Mouse (Mus musculus): ENCODE measurements at regions not wholly inside any gene's neighbourhood (a gene's known extent, or its start where the extent isn't known, plus 50 kb on each side); places are given as distances from the start of the nearest gene placed in this dataset.

DNA sequence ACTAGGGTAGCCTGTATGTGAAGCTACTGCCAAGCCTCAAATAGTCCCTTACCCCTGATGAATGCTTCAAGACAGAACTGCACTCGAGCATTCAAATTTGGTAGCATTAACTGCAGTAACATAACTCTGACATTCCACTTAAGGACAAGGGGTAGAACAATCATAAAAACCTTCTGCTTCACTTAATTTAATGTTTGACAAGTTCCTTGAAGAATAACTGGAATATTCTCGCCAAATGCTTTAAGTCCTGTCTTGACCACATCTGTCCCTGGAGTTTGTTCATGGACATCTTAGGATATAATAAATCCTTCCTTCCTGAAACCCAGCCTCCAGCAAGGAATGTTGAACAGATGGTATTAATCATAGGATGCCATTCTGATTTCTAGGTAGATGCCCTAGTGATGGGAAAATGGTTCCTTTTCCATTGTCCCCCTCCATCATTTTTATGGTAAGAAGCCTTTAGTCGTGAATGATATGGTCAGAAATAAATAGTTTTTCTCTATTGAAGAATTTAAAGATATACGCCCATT lies 154.7 kb upstream of the Gm15217 start:
- in situ Hi-C loops (cut with MboI; ENCODE audit: low sequenced_read_pairs in 2 of 2, unreplicated experiment in 2 of 2), result no loop called here

DNA sequence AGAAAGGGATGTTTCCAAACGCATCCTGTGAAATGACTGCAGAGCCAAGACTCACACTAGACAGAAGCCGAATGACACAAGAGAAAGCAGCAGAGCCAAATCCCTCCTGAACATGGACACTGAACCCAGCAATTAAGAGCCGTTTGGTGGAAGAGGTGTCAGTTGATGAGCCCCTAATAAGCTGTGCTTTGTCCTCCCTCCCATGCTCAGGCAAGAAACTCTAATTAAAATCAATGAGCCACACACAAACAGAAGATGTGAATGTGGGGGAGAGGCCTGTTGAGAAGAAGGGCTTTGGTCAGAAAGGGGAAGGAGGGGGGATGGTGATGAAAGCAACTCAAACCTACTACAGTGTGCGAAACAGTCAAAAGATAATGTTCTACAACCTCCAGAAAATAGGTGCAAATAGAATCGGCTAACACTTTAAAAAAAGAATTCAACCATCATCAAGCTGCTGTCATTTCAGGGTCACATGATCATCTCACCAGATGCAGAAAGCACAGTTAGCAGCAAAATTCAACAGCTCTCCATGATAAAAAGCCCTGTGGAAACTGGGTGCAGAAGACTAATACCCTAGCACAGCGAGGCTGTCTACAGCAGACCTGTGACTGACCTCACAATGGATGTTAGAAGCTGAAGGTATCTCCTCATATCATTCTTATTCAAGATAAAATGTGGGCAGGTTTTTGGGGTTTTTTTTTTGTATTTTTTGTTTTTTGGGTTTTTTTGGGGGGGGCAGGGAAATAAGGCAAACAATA lies 153.2 kb upstream of the Gm15217 start:
- in situ Hi-C loops (cut with MboI; ENCODE audit: low sequenced_read_pairs in 2 of 2, unreplicated experiment in 2 of 2), result no loop called here
- DNase-seq (ENCODE audit: low read depth, low spot score), result no peak
- H3K9me3 ChIP-seq (ENCODE audit: control insufficient read depth, insufficient read depth, low read depth, low read length), result no peaks in the 10 kb centered on the region
- H3K4me3 ChIP-seq (ENCODE audit: insufficient read depth in 1 of 2, low read depth in 1 of 2, low read length in 2 of 2, poor library complexity in 1 of 2, severe bottlenecking in 1 of 2), result no peak overlapping the region
- H3K4me1 ChIP-seq (ENCODE audit: control insufficient read depth in 2 of 2, insufficient read depth in 2 of 2, low read length in 2 of 2, poor library complexity in 1 of 2), result peaks cover 0 to 3% of the 10 kb centered on the region in 2 experiments; a peak in 1 of 4 replicates
- no peak overlapping the region for H3K9ac ChIP-seq (ENCODE audit: insufficient read depth, low read depth, low read length, poor library complexity, severe bottlenecking)
- no peak for TF ChIP-seq CHD2 (IDR thresholded peaks at IDR 0.05; ENCODE audit: low read depth, low read length)
- H3K36me3 ChIP-seq (ENCODE audit: control insufficient read depth, insufficient read depth, low read length, poor library complexity, severe bottlenecking), result no peaks in the 10 kb centered on the region
- no peak overlapping the region for H3K27ac ChIP-seq (ENCODE audit: insufficient read depth, low read depth, low read length, poor library complexity, severe bottlenecking)

More for the DNA sequence above, 154.7 kb upstream of the Gm15217 start:
- TF ChIP-seq HCFC1 (IDR thresholded peaks at IDR 0.05; ENCODE audit: borderline replicate concordance, insufficient read depth, low read length) (no peak), ZNF384 (IDR thresholded peaks at IDR 0.05; ENCODE audit: low read depth, low read length) (no peak), CHD2 (IDR thresholded peaks at IDR 0.05; ENCODE audit: low read depth, low read length) (no peak), MAFK (IDR thresholded peaks at IDR 0.05; ENCODE audit: insufficient read depth, low read depth, low read length) (no peak), ZC3H11A (IDR thresholded peaks at IDR 0.05; ENCODE audit: borderline replicate concordance, low read depth, low read length) (no peak)
- no peak overlapping the region for H3K27ac ChIP-seq (ENCODE audit: insufficient read depth, low read depth, low read length, poor library complexity, severe bottlenecking)
- no peak overlapping the region for H3K9ac ChIP-seq (ENCODE audit: insufficient read depth, low read depth, low read length, poor library complexity, severe bottlenecking)
- H3K36me3 ChIP-seq (ENCODE audit: control insufficient read depth, insufficient read depth, low read length, poor library complexity, severe bottlenecking), result no peaks in the 10 kb centered on the region
- H3K4me3 ChIP-seq (ENCODE audit: insufficient read depth in 1 of 2, low read depth in 1 of 2, low read length in 2 of 2, poor library complexity in 1 of 2, severe bottlenecking in 1 of 2), result no peak overlapping the region
- H3K9me3 ChIP-seq (ENCODE audit: control insufficient read depth, insufficient read depth, low read depth, low read length), result no peaks in the 10 kb centered on the region
- DNase-seq (ENCODE audit: low read depth, low spot score), result no peak
- H3K4me1 ChIP-seq (ENCODE audit: control insufficient read depth in 2 of 2, insufficient read depth in 2 of 2, low read length in 2 of 2, poor library complexity in 1 of 2), result peaks cover 0 to 3% of the 10 kb centered on the region in 2 experiments; a peak in 1 of 4 replicates

DNA sequence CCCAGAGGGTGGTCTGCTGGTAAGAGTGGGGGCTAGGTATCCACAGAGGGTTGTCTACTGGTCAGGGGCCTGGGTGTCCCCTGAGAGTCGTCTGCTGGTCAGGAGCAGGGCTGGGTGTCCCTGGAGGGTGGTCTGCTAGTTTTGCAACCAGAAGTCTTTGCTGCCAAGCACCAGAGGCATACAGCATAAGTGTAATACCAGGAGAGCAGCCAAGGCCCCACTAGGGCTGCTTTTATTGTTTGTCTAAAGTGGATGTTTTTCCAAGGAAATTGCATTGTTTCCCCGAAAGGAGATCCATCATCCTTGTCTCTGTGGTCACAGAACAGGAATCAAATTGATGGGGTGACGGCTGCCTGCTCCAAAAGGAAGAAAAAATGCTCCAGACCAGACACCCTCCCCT lies 145.2 kb upstream of the Gm15217 start:
- no peak for TF ChIP-seq HCFC1 (IDR thresholded peaks at IDR 0.05; ENCODE audit: borderline replicate concordance, insufficient read depth, low read length)
- no peak for TF ChIP-seq MAFK (IDR thresholded peaks at IDR 0.05; ENCODE audit: insufficient read depth, low read depth, low read length)
- no peak for TF ChIP-seq CHD2 (IDR thresholded peaks at IDR 0.05; ENCODE audit: low read depth, low read length)
- TF ChIP-seq ZC3H11A (IDR thresholded peaks at IDR 0.05; ENCODE audit: borderline replicate concordance, low read depth, low read length), result no peak
- no peak for TF ChIP-seq ZNF384 (IDR thresholded peaks at IDR 0.05; ENCODE audit: low read depth, low read length)
- H3K36me3 ChIP-seq (ENCODE audit: control insufficient read depth, insufficient read depth, low read length, poor library complexity, severe bottlenecking), result no peaks in the 10 kb centered on the region
- H3K4me3 ChIP-seq (ENCODE audit: insufficient read depth in 1 of 2, low read depth in 1 of 2, low read length in 2 of 2, poor library complexity in 1 of 2, severe bottlenecking in 1 of 2), result no peak overlapping the region
- H3K4me1 ChIP-seq (ENCODE audit: control insufficient read depth in 2 of 2, insufficient read depth in 2 of 2, low read length in 2 of 2, poor library complexity in 1 of 2), result no peaks in the 10 kb centered on the region
- no peak overlapping the region for H3K9ac ChIP-seq (ENCODE audit: insufficient read depth, low read depth, low read length, poor library complexity, severe bottlenecking)
- DNase-seq (ENCODE audit: low read depth, low spot score), result no peak
- no peak overlapping the region for H3K27ac ChIP-seq (ENCODE audit: insufficient read depth, low read depth, low read length, poor library complexity, severe bottlenecking)
- in situ Hi-C loops (cut with MboI; ENCODE audit: low sequenced_read_pairs in 2 of 2, unreplicated experiment in 2 of 2), result no loop called here
- no peaks in the 10 kb centered on the region for H3K9me3 ChIP-seq (ENCODE audit: control insufficient read depth, insufficient read depth, low read depth, low read length)

DNA sequence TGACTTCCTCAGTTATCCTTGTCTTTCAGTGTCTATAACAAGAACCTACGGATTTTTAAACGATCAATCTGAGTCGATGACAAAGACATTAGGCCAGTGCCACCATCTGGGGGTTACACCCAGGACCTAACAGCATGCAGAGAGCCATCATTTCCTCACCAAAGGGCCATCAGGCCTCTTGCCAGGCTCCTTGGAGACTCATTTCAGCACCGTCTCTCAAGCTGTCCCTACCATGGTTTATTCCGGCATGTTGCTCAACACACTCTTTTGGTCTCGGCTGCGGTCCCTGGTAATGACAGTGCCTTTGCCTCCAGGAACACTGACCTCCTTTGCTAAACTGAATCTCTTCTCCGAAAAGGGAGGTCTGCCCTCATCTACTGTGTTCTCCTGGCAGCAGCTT lies 144.4 kb upstream of the Gm15217 start:
- no peaks in the 10 kb centered on the region for H3K36me3 ChIP-seq (ENCODE audit: control insufficient read depth, insufficient read depth, low read length, poor library complexity, severe bottlenecking)
- in situ Hi-C loops (cut with MboI; ENCODE audit: low sequenced_read_pairs in 2 of 2, unreplicated experiment in 2 of 2), result no loop called here

More for the DNA sequence above, 144.4 kb upstream of the Gm15217 start:
- no peak for DNase-seq (ENCODE audit: low read depth, low spot score)
- Histone ChIP-seq H3K9me3 (ENCODE audit: control insufficient read depth, insufficient read depth, low read depth, low read length) (no peaks in the 10 kb centered on the region), H3K4me1 (ENCODE audit: control insufficient read depth in 2 of 2, insufficient read depth in 2 of 2, low read length in 2 of 2, poor library complexity in 1 of 2) (no peaks in the 10 kb centered on the region), H3K9ac (ENCODE audit: insufficient read depth, low read depth, low read length, poor library complexity, severe bottlenecking) (no peak overlapping the region), H3K27ac (ENCODE audit: insufficient read depth, low read depth, low read length, poor library complexity, severe bottlenecking) (no peak overlapping the region), H3K4me3 (ENCODE audit: insufficient read depth in 1 of 2, low read depth in 1 of 2, low read length in 2 of 2, poor library complexity in 1 of 2, severe bottlenecking in 1 of 2) (no peak overlapping the region)
- TF ChIP-seq ZNF384 (IDR thresholded peaks at IDR 0.05; ENCODE audit: low read depth, low read length), result no peak
- no peak for TF ChIP-seq ZC3H11A (IDR thresholded peaks at IDR 0.05; ENCODE audit: borderline replicate concordance, low read depth, low read length)
- TF ChIP-seq MAFK (IDR thresholded peaks at IDR 0.05; ENCODE audit: insufficient read depth, low read depth, low read length), result no peak
- TF ChIP-seq CHD2 (IDR thresholded peaks at IDR 0.05; ENCODE audit: low read depth, low read length), result no peak
- no peak for TF ChIP-seq HCFC1 (IDR thresholded peaks at IDR 0.05; ENCODE audit: borderline replicate concordance, insufficient read depth, low read length)

Measured in ES-E14 (cell line).